Mouse (Mus musculus) limb, embryonic 11.5 days (tissue): ENCODE results near the gene Ccdc185. TPM values are rescaled to one million over a fixed set of nuclear protein-coding genes. Genes with fewer than 3 reads are reported as not detected.

Experiments used
- ATAC-seq: fragments of 200-750 bp; cut with Nextera tagmentation; 2 replicates; pipeline ENCODE4 v1.8.0; 2017; ENCODE audit warnings: low read depth; ENCODE audit not compliant: insufficient number of reproducible peaks, low FRiP score, low TSS enrichment
- DNase-seq: peaks from one replicate; pipeline ENCODE4 v3.0.0-alpha.2; 2015; ENCODE audit warnings: low spot score
- H3K27ac ChIP-seq: fragments of 300-500 bp; sonication (generic); replicated peaks from 2 replicates; pipeline ENCODE4 v1.5.1; 2014; ENCODE audit warnings: low read depth, mild to moderate bottlenecking, low read length
- H3K27me3 ChIP-seq: fragments of 300-500 bp; sonication (generic); 2 replicates; pipeline ENCODE4 v1.6.1; 2014; ENCODE audit warnings: mild to moderate bottlenecking, low read length, mixed read lengths; ENCODE audit not compliant: control insufficient read depth, insufficient read depth
- H3K36me3 ChIP-seq: fragments of 300-500 bp; sonication (generic); 2 replicates; pipeline ENCODE4 v1.6.1; 2014; ENCODE audit warnings: mild to moderate bottlenecking, low read length, moderate library complexity, mixed read lengths; ENCODE audit not compliant: control insufficient read depth, insufficient read depth
- H3K4me1 ChIP-seq: fragments of 300-500 bp; sonication (generic); 2 replicates; pipeline ENCODE4 v1.6.1; 2014; ENCODE audit warnings: low read length, mixed read lengths; ENCODE audit not compliant: control insufficient read depth, insufficient read depth
- H3K4me2 ChIP-seq: fragments of 300-500 bp; sonication (generic); 2 replicates; pipeline ENCODE4 v1.6.1; 2014; ENCODE audit warnings: low read depth, mild to moderate bottlenecking, moderate library complexity; ENCODE audit not compliant: severe bottlenecking
- H3K4me3 ChIP-seq: fragments of 300-500 bp; sonication (generic); 2 replicates; pipeline ENCODE4 v1.5.1; 2014; ENCODE audit warnings: low read depth, low read length
- H3K9ac ChIP-seq: fragments of 300-500 bp; sonication (generic); 2 replicates; pipeline ENCODE4 v1.6.1; 2014; ENCODE audit warnings: mild to moderate bottlenecking, low read length
- H3K9me3 ChIP-seq: fragments of 300-500 bp; sonication (generic); 2 replicates; pipeline ENCODE4 v1.6.1; 2016; ENCODE audit warnings: low read length; ENCODE audit not compliant: control insufficient read depth
- WGBS: fragments of 180-500 bp; shearing (Covaris S2); extraction: QIAGEN DNeasy Blood & Tissue Kit; methylation state at CpG from one replicate; pipeline ENCODE4 v1.1.7; 2014; 5-methylcytosine and 5-hydroxymethylcytosine counted together
- polyA plus RNA-seq: library from polyadenylated mRNA; unstranded; fragments of >200 nt; fragmentation: Nextera tagmentation; extraction: Ambion mirVana; gene quantifications from 2 replicates; pipeline ENCODE4 v1.2.1, GENCODE M21; 2014

Gene Ccdc185
- polyA plus RNA-seq, 1 experiment from 2014 or later, result not detected

- H3K9ac ChIP-seq, result no peak overlapping the region
- H3K4me1 ChIP-seq, result 0 out of 2 replicates have a peak, but pooled peaks cover 5% of the 10 kb centered on the region
- peaks cover 8% of the 10 kb centered on the region for H3K27me3 ChIP-seq
- WGBS, result 100% methylated on average over 1 of the region's 1 CpGs
- no peaks in the 10 kb centered on the region for H3K9me3 ChIP-seq
- no peak overlapping the region for H3K4me2 ChIP-seq
- no peak for ATAC-seq
- H3K4me3 ChIP-seq, result no peak overlapping the region
- no peak for DNase-seq
- no peak overlapping the region for H3K27ac ChIP-seq
- no peaks in the 10 kb centered on the region for H3K36me3 ChIP-seq
These were observed 9.8 kb upstream of the Ccdc185 start for GRCm38 (mm10) chr1:182758783-182759182.

DNA sequence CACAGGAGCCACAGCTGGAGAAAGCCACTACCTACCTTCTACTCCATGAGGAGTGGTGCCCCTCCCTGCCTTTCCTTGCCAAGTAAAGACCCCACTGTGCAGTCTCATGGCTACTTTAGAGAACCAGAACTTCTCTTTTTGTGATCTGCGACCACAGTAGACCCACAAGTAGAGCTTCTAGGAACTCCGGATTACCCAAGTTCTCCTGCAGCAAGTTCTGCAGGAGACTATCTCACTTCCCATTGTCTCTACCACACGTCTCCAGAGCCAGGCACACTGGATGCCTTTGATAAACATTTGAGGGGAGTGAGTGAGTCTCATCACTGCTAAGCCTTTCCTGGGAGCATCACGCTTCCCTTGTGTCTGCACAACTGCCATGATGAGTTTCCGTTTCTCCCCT lies 5.9 kb upstream of the Ccdc185 start:
- no peak for ATAC-seq
- H3K9me3 ChIP-seq, result no peaks in the 10 kb centered on the region
- H3K4me1 ChIP-seq, result no peaks in the 10 kb centered on the region
- H3K4me2 ChIP-seq, result no peak overlapping the region
- WGBS, result 79% methylated on average over 5 of the region's 5 CpGs
- no peaks in the 10 kb centered on the region for H3K27me3 ChIP-seq
- no peak overlapping the region for H3K27ac ChIP-seq
- no peak overlapping the region for H3K9ac ChIP-seq
- H3K36me3 ChIP-seq, result no peaks in the 10 kb centered on the region
- no peak overlapping the region for H3K4me3 ChIP-seq
- no peak for DNase-seq

GRCm38 (mm10) chr1:182753694-182754093 lies 4.7 kb upstream of the Ccdc185 start:
- Histone ChIP-seq H3K36me3 (no peaks in the 10 kb centered on the region), H3K4me1 (no peaks in the 10 kb centered on the region), H3K27me3 (no peaks in the 10 kb centered on the region), H3K27ac (no peak overlapping the region), H3K9me3 (no peaks in the 10 kb centered on the region), H3K4me3 (no peak overlapping the region), H3K9ac (no peak overlapping the region), H3K4me2 (no peak overlapping the region)
- no peak for DNase-seq
- WGBS, result 83% methylated on average over 8 of the region's 8 CpGs
- no peak for ATAC-seq

- Histone ChIP-seq H3K9me3 (no peaks in the 10 kb centered on the region), H3K36me3 (no peaks in the 10 kb centered on the region), H3K9ac (no peak overlapping the region), H3K4me3 (no peak overlapping the region), H3K27me3 (no peaks in the 10 kb centered on the region), H3K27ac (no peak overlapping the region), H3K4me2 (no peak overlapping the region), H3K4me1 (no peaks in the 10 kb centered on the region)
- no peak for DNase-seq
- WGBS, result 84% methylated on average over 8 of the region's 8 CpGs
- no peak for ATAC-seq
These were observed 2.3 kb upstream of the Ccdc185 start for GRCm38 (mm10) chr1:182751301-182751700.

DNA sequence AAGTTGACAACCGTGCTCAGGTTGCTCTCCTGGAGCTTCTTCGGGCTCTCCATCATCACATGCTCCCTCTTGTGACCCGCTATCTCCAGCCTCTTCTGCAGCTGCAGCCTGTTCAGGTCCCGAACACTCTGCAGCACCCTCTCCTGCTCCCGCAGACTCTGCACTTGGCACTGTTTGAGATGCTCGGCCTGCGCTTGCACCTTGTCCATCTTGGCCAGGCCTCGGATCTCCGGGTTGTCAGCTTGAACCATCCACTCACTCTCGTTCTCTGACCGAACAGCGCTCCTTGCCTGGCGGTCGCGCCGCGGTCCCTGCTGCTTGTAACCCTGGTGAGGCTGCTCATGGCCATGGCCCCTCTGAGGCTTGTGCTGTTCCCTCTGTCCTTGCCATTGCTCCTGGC lies 1.1 kb downstream of the Ccdc185 start:
- WGBS, result 78% methylated on average over 17 of the region's 17 CpGs
- no peaks in the 10 kb centered on the region for H3K4me1 ChIP-seq

GRCm38 (mm10) chr1:182747081-182747480 lies 1.9 kb downstream of the Ccdc185 start:
- WGBS, result 88% methylated on average over 9 of the region's 9 CpGs
- no peak overlapping the region for H3K9ac ChIP-seq
- no peaks in the 10 kb centered on the region for H3K4me1 ChIP-seq
- no peaks in the 10 kb centered on the region for H3K27me3 ChIP-seq
- H3K4me3 ChIP-seq, result no peak overlapping the region
- H3K9me3 ChIP-seq, result no peaks in the 10 kb centered on the region
- H3K36me3 ChIP-seq, result no peaks in the 10 kb centered on the region
- no peak for DNase-seq
- no peak overlapping the region for H3K27ac ChIP-seq
- H3K4me2 ChIP-seq, result no peak overlapping the region
- no peak for ATAC-seq

More for the DNA sequence above, 1.1 kb downstream of the Ccdc185 start:
- Histone ChIP-seq H3K27me3 (no peaks in the 10 kb centered on the region), H3K9me3 (no peaks in the 10 kb centered on the region), H3K36me3 (no peaks in the 10 kb centered on the region), H3K4me2 (no peak overlapping the region), H3K27ac (no peak overlapping the region), H3K9ac (no peak overlapping the region), H3K4me3 (no peak overlapping the region)
- ATAC-seq (no peak), DNase-seq (no peak)

- no peak for DNase-seq
- WGBS, result 63% methylated on average over 4 of the region's 4 CpGs
- no peak for ATAC-seq
- Histone ChIP-seq H3K36me3 (no peaks in the 10 kb centered on the region), H3K27me3 (no peaks in the 10 kb centered on the region), H3K9ac (no peak overlapping the region), H3K27ac (no peak overlapping the region), H3K4me1 (no peaks in the 10 kb centered on the region), H3K9me3 (no peaks in the 10 kb centered on the region), H3K4me2 (no peak overlapping the region), H3K4me3 (no peak overlapping the region)
These were observed 13.1 kb downstream of the Ccdc185 start for GRCm38 (mm10) chr1:182735891-182736290.

- H3K4me2 ChIP-seq, result no peak overlapping the region
- no peak for ATAC-seq
- H3K36me3 ChIP-seq, result no peaks in the 10 kb centered on the region
- H3K4me3 ChIP-seq, result no peak overlapping the region
- 71% methylated on average over 7 of the region's 7 CpGs for WGBS
- H3K4me1 ChIP-seq, result no peaks in the 10 kb centered on the region
- DNase-seq, result no peak
- H3K27ac ChIP-seq, result no peak overlapping the region
- H3K9ac ChIP-seq, result no peak overlapping the region
- H3K9me3 ChIP-seq, result no peaks in the 10 kb centered on the region
- no peaks in the 10 kb centered on the region for H3K27me3 ChIP-seq
These were observed 16.3 kb downstream of the Ccdc185 start for GRCm38 (mm10) chr1:182732695-182733094.

DNA sequence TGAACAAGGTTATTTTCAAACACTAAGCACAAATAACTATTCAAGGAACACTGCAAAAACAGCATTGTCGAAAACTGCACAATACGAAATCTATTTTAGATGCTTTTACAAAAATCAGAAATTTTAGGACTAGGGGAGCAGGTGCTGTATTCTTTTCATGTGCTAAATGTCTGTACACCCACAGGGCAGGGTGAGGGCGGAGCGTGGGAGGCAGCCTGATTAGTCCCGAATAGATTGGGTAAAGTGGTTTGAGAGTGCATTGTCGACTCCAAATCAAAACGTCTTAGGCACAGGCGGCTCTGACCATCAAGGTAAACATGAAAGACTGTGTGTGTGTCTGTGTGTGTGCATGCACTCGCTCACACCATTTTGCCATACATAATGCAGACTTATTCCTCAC lies 20.0 kb downstream of the Ccdc185 start:
- no peak for DNase-seq
- 86% methylated on average over 9 of the region's 9 CpGs for WGBS
- no peak overlapping the region for H3K4me2 ChIP-seq
- no peak overlapping the region for H3K4me3 ChIP-seq
- no peak overlapping the region for H3K27ac ChIP-seq
- no peak for ATAC-seq
- H3K36me3 ChIP-seq, result no peaks in the 10 kb centered on the region
- H3K9me3 ChIP-seq, result no peaks in the 10 kb centered on the region
- H3K4me1 ChIP-seq, result no peaks in the 10 kb centered on the region
- H3K9ac ChIP-seq, result no peak overlapping the region
- H3K27me3 ChIP-seq, result no peaks in the 10 kb centered on the region
